Mouse (Mus musculus): Measurements from ENCODE around the gene Ikzf2.

Ikzf2 gene

DNA sequence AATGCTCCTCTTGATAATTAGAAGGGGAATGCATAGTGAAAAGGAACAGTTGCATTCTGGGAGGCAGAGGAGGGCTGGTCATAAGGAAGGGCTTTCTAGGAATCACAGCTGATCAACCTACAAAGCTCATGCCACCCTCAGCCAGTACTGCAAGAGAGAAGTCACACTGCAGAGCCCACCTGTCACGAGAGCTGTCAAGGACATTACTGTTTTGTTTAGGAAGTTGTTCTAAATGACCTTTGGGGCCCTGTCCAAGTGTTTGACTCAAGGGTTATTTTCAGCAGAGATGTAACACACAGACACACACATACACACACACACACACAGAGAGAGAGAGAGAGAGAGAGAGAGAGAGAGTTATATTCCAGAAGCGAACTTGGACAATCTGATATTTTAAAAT lies 27.3 kb downstream of the Ikzf2 start:
- DNase-seq (ENCODE audit: low spot score in 2 of 2), result no peak

- DNase-seq (ENCODE audit: low spot score in 2 of 2), result no peak
Observed at GRCm38 (mm10) chr1:69658051-69658450, 29.0 kb downstream of the Ikzf2 start.

- DNase-seq (ENCODE audit: low spot score in 2 of 2), result no peak
Observed at GRCm38 (mm10) chr1:69657455-69657854, 29.6 kb downstream of the Ikzf2 start.

DNA sequence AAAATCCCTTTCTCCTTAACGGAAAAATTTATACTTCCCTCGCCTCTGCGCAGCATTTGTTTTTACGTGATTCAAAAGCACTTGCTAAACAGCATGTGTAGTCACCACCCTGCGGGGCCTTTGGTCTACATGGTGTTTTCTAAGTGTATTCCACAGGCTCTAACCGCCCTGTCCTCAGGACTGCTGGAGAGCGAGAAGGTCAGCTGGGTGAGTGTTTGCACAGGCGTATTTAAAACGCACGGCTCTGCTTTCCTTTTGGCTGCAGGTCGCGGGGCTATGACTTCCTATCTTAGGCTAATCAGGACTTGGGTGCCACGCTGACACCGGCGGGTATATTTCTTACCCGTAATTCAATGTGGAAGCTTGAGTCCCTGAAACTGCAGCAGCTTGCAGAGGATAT lies 30.1 kb downstream of the Ikzf2 start:
- DNase-seq (ENCODE audit: low spot score in 2 of 2), result no peak

GRCm38 (mm10) chr1:69656047-69656782 lies 30.8 kb downstream of the Ikzf2 start:
- no peak for DNase-seq (ENCODE audit: low spot score in 2 of 2)

DNA sequence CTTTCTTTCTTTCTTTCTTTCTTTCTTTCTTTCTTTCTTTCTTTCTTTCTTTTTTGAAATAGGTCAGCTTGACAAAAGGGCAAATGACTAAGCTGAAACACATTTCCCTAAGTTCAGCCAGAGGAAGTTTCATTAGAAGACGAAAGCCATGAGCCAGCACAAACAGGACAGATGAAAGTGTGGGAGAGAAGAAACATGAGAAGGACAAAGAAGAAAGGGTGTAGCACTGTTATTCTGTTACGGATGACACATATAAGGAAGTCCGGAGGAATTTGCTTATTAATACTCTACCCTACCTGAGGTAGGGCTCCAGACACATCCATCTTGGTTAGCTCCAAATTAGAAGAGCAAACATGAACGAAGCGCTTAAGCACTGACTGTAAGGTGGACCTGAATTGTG lies 31.7 kb downstream of the Ikzf2 start:
- no peak for DNase-seq (ENCODE audit: low spot score in 2 of 2)

DNA sequence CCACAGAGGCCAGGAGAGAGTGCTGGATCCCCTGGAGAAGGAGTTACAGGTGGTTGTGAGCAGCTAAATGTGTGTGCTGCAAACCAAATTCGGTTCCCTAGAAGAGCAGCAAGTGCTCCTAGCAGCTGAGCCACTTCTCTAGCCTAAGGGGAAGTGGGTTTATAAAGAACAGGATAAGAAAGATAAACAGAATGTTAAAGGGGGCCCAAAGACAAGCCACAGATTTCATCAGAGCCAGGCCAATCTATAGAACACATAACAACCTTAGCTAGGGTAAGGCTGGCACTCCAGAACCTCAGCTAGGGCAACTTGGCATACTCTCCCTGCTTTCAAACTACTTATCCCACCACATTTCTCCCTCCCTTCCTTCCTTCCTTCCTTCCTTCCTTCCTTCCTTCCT lies 32.1 kb downstream of the Ikzf2 start:
- DNase-seq (ENCODE audit: low spot score in 2 of 2), result no peak

- DNase-seq (ENCODE audit: low spot score in 2 of 2), result no peak
Observed at GRCm38 (mm10) chr1:69653419-69653818, 33.6 kb downstream of the Ikzf2 start.

DNA sequence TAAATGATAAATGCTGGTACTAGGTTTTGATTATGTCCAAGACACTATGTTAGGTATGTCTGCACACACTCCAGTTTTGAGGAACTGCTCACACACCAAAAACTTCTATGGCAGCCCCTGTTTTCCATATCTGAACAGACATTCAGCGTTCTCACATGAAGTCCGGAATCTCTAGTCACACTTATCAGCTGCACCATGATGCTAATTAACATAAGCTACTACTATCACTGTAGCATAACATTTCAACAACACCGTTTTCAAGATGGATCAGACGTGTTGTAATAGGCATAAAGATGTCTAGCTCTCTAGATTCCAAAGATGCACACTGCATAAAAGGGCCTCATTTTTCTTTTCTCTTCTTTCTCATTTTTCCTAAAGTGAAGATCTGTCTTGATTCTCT lies 43.9 kb downstream of the Ikzf2 start:
- DNase-seq (ENCODE audit: low spot score in 2 of 2), result no peak

DNA sequence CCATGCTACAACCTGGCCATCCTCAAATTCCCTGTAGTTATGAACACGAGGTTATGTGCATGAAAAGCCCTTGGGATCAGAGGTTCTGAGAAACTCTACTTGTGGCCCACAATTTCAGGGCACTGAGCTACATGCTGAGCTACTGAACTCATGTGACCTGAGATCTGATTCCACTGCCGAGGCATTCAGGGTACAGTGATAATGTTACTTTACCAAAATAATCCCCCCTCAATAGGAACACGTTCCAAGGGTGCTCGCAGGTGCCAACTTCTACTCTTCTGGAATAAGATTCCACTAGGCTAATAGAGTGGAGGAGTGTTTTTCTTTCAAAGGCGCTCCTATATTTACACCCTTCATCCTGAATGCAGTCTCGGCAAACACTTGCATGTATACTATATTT lies 45.1 kb downstream of the Ikzf2 start:
- no peak for DNase-seq (ENCODE audit: low spot score in 2 of 2)

GRCm38 (mm10) chr1:69638321-69638720 lies 48.7 kb downstream of the Ikzf2 start:
- DNase-seq (ENCODE audit: low spot score in 2 of 2), result no peak

- no peak for DNase-seq (ENCODE audit: low spot score in 2 of 2)
Observed at GRCm38 (mm10) chr1:69637907-69638306, 49.1 kb downstream of the Ikzf2 start.

- no peak for DNase-seq (ENCODE audit: low spot score in 2 of 2)
Observed at GRCm38 (mm10) chr1:69634259-69634658, 52.8 kb downstream of the Ikzf2 start.

- no peak for DNase-seq (ENCODE audit: low spot score in 2 of 2)
Observed at GRCm38 (mm10) chr1:69630508-69630907, 56.5 kb downstream of the Ikzf2 start.

DNA sequence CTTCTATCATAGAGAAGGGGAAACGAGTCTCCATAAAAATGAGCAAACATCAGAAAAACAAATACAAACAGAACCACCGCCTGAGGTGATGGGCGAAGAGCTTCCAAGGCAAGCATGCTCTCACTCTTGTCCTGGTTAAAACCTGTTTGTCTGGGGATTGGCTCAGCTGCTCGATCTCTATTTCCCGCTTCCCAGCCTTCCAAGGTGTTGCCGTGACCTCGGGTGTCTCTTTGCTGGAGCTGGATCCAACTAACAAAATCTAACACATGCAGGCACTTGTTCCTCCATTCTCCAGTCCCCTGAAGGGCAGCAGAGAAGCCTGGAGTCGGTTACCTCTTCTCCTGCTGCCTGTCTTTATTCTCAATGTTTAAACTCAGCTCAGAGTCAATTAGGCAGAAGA lies 57.5 kb downstream of the Ikzf2 start:
- no peak for DNase-seq (ENCODE audit: low spot score in 2 of 2)

DNA sequence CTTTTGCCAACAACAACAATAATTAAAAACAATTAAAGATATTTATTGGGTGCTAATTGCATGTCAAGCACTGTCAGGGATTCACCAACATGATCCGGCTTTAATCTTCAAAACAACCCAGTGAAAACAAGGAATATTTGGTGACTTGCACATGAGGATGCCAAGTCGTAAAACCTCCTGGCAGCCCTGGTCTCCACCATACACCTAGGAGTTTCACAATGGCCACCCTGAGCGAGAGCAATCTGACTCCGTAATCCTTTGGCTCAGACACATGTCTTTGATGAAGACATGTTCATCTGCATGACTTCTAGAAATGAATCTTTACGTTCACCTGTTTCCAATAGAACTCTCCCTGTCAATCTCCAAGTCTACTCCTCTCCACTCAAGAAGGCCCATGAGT lies 75.0 kb downstream of the Ikzf2 start:
- no peak for DNase-seq (ENCODE audit: low spot score in 2 of 2)

GRCm38 (mm10) chr1:69611204-69611725 lies 75.8 kb downstream of the Ikzf2 start:
- DNase-seq (ENCODE audit: low spot score in 2 of 2), result no peak

DNA sequence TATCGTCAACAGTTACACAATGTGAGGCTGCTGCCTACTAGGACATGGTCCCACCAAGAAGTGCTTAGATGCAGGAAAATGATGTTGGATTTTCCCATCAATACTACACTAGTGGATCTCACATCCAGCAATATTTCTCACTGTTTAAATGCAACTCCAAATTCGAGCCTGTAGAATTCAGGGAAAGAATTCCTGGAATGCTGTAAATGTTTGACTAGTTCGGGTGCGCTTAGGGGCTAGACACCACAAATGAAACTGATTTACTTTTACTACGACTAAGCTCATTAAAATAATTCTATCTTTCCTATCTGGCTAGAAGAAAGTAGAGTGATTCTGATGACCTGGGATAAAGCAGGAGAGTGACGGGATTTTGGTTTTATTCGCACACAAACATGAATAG lies 76.3 kb downstream of the Ikzf2 start:
- no peak for DNase-seq (ENCODE audit: low spot score in 2 of 2)

DNA sequence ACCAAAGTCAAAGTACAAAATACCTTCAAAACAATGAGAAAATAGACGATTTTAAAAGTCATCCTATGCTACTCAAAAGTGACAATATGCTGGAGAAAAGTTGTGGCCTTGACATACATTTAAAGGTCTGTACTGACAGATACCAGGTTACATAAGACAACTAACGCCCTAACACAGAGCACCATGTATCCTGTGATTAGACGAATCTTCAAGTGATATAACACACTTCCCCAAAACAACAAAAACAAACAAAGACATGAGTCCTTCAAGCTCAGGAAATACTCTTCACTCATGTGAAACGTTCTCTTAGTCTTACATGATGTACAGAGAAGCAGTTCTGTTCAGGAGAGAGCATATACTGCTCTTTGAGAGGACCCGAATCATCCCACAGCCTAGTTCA lies 78.2 kb downstream of the Ikzf2 start:
- no peak for DNase-seq (ENCODE audit: low spot score in 2 of 2)

DNA sequence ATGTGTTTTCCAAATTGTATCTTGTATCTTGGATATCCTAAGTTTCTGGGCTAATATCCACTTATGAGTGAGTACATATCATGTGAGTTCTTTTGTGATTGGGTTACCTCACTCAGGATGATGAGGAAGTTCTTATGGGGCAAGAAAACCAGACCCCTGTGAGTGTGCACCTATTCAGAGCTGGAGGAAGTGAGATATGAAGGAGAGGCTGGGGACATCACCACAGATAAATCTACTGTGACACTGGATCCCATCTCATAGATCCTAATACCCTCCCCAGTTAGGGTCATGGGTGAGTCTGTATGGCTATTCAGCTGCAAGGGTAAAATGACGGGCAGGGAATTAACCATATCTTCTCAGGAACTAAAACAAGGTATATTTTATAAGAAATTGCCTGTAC lies 80.2 kb downstream of the Ikzf2 start:
- no peak for DNase-seq (ENCODE audit: low spot score in 2 of 2)

DNA sequence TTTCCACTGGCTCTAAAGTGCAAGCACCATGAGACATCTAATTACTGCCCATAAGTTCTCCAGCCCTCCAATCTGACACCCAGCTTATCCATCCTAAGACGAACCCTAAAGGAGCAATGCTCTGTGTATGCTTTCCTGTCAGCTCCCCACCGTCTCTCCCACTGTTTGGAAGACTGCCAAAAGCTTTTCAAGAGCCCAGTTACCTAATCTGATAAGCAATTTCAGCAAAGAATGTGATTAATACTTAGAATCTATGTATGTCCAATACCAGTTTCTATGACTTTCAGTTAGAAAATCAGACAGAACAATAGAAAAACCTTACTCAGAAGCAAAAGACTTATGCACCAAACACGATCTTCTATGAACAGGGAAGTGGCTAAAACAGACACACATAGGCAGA lies 82.8 kb downstream of the Ikzf2 start:
- DNase-seq (ENCODE audit: low spot score in 2 of 2), result no peak

- no peak for DNase-seq (ENCODE audit: low spot score in 2 of 2)
Observed at GRCm38 (mm10) chr1:69600954-69601353, 86.1 kb downstream of the Ikzf2 start.

DNA sequence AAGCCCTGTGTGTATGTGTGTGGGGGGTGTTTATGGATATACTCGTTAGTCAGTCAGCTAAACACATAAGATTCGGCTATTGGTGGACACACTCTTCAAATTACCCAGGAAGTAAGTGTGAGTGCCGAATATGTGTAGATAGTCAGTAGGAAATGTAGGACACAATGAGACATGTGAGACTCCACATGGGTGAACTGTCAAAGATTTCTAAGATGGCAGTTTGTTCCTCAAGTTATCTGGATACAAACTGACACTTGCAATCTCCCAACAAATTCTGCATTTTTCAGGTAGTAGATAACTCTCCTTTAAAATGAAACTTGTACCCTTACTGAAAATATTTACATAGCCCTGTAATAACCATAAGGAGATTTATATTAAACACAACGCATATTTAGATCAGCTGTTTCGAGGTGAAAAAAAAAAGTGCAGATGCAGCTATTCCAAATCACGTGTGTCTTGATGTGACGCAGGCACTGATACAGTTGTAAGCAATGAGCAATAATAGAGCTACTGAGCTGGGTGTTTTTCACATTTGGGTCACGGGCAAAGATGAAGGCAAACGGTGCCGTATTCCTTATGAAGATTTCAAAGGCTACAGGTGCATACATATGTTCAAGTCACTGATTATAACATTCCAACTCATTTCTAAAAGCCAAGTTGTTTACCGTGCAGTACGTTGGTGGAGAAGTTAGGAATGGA lies 87.8 kb downstream of the Ikzf2 start:
- DNase-seq (ENCODE audit: low spot score in 2 of 2), result no peak
